Mouse (Mus musculus) right cerebral cortex, postnatal 25 days (tissue): ENCODE data around the gene Ndnf.

Experiments
- DNase-seq: peaks from one replicate; pipeline ENCODE4 v3.0.0; 2022

Ndnf gene

DNA sequence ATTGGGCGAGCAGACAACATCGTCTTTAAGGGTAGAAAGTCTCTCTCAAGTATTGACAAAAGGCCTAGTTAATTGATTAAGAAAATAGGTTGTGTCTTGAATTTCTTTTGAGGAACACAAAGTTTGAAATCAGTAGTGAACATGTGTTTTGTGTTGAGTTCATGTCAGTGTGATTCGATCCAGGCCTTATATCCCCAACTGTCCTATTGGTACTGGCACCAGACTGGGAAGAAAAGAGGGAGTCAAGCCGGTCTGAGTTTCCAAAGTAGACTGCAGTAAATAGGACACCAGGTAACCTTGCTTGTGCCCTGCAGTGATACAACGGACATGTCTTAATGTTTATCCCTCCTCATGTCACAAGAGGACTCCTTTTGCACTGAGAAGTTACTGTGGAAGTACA, 87.8 kb downstream of the Ndnf start:
- DNase-seq: no peak

DNA sequence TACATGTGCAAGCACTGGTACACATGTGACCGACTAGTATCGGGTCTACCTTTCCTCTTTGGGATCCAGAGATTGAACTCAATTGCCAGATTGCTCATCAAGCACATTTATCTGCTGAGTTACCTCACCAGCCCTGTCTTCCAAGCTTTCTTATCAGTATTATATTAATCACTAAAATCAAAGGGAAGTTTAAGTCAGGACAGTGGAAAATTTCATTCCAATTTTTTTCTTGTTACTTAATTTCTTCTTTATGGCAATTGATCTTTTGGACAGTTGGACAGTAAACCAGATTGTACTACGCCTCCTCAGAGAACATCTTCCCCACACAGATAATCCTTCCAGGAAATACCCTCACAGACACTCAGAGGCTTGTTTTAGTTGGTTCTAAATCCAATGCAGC, 88.7 kb downstream of the Ndnf start:
- no peak for DNase-seq
